Mouse (Mus musculus) telencephalon, adult 2 months (tissue): Measurements from ENCODE around the gene Plekhh3.
"Not testable (repeated sequence)": the region's sequence is repeated elsewhere in the genome, so short reads cannot be mapped to it uniquely, and the experiment has no call there.

Experiments used
- DNase-seq: peaks from one replicate; pipeline ENCODE4 v3.0.0-alpha.2; 2011; ENCODE audit warnings: low read depth, low spot score

Gene Plekhh3

DNA sequence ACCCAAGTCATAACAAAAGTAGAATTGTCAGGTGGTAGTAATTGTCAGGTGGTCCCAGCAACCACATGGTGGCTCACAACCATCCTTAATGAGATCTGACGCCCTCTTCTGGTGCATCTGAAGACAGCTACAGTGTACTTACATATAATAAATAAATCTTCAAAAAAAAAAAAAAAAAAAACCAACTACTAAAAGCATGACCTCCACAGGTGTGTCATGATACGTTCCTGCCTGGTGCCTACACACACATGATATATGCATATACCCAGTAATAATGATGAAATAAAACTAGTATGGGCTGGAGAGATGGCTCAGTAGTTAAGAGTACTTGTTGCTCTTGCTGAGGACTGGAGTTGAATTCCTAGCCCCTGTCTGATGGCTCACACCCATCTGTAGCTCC, 20.1 kb downstream of the Plekhh3 start:
- DNase-seq, result no peak

- DNase-seq, result no peak
Observed at GRCm38 (mm10) chr11:101149178-101150105, 21.7 kb downstream of the Plekhh3 start.

DNA sequence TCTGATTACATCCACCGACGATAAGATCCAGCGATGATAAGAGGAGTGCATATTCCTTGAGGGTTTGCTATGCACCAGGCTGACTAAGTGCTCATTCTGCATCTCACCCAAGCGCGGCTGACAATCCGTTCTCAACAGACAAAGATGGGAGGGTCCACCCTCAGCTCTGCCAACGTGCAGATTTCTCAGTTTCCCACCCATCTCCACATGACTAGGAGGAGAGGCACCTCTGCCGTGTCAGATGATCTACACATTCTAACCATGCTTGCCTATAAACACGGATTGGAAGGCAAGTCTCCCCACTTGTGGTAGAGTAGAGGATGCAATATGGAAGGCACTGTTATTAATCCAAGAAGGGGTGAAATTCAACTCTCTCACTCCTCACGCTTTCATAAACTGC, 22.4 kb downstream of the Plekhh3 start:
- DNase-seq, result no peak

DNA sequence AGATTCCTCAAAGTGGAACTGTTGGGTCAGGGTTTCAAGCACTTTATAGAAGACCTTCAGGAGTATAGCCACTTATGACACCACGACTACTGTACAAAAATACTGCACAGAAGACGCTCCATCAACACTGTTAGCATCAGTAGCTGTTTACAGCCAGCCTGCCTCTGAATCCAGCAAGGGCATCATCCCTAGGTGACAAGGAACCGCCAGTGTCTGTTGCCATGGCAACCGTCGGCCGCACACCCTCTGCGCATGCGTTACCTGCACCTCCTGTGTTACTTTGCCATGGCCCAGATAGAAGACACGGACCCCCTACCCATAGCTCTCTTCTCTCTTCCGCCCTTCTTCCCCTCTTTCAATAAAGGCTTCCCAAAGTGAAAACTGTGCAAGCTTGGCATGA, 24.8 kb downstream of the Plekhh3 start:
- no peak for DNase-seq

- DNase-seq, result no peak
Observed at GRCm38 (mm10) chr11:101143338-101144225, 27.6 kb downstream of the Plekhh3 start.

DNA sequence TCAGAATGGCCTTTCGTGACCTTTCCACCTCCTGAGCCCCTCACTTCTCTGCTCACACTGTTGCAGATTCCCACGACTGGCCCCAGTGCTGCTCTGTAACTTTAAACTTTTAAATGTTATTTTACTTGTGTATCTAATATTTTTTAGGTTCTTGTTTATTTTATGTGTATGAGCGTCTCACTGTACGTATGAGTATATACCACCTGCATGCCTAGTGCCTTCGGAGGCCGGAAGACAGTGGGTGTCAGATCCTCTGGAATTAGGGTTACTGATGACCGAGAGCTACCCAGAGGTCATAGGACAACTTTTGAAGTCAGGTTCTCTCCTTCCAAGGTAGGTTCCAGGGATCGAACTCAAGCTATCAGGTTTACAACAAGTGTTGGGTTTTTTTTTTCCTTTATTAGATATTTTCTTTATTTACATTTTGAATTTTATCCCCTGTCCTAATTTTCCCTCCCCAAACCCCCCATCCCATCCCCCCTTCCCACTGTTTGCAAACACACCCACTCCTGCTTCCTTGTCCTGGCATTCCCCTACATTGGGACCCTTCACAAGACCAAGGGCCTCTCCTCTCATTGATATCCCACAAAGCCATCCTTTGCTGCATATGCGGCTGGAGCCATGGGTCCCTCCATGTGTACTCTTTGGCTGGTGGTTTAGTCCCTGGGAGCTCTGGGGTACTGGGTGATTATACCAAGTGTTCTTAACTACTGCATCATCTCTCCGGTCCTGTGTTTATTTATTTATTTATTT, 28.8 kb downstream of the Plekhh3 start:
- DNase-seq, result no peak

- DNase-seq, result no peak
Observed at GRCm38 (mm10) chr11:101141088-101141487, 30.1 kb downstream of the Plekhh3 start.

- DNase-seq, result no peak
Observed at GRCm38 (mm10) chr11:101140164-101140819, 30.9 kb downstream of the Plekhh3 start.

DNA sequence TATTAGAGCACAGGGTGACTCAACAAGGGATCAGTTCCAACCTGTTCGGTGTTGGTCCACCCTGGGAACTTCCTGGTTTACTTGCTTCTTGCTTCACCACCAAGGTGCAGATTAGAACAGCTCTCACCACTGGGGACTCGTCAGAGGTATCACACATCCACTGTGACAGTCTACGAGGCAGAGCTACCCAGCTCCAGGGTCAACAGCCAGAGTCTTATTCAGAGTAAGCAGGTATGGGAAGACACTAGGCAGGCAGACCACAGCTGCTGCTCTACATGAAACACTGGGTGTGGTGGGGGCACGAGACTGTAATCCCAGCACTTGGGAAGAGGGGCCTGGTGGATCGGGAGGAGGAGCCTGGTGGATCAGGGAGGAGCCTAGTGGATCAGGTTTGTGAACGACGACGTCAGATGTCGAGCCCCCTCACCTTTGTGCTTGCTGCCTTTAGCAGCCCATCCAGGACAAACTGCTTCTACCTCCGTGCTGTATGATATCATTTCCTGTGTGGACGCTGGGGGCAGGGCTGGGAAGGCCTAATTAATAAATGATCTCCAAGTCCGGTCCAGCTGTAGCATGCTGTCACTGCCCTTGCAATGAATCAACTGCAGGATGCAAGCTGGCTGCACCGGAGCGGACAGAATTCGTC, 32.5 kb downstream of the Plekhh3 start:
- DNase-seq, result no peak

DNA sequence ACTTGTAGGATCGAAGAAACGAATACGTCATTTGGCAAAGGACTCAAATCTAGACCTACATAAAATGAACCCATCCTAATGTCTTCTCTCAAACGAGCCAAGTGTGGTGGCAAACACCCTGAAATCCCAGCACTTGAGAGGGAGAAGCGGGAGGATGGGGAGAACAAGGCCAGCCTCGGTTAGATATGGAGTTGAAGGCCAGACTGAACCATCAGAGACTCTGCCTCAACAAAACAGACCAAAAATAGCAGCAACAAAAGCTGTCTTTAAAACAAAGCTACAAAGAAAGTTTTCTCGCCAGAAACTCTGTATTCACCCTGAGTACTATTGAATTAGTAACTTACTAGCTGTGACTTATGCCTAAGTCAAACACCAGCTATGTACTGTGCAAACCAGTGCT, 34.2 kb downstream of the Plekhh3 start:
- DNase-seq, result no peak

GRCm38 (mm10) chr11:101134217-101134865, 36.8 kb downstream of the Plekhh3 start:
- no peak for DNase-seq

- no peak for DNase-seq
Observed at GRCm38 (mm10) chr11:101133037-101133436, 38.1 kb downstream of the Plekhh3 start.

DNA sequence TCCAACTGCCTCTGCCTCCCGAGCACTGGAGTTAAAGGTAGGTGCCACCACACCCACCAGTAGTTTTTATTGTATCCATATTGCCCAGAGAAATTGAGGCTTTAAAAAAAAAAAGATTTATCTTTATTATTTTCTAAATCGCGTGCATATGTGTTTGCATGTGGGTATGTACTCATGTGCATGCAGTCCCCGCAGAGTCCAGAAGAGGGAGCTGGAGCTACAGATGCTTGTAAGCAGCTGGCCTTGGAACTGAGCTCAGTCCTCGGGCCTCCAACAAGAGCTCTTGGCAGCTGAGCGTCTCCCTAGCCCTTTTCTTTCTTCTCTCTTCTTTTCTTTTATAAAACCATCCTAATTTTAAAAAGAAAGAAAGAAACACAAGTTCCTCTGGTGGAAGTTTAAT, 39.5 kb downstream of the Plekhh3 start:
- no peak for DNase-seq

DNA sequence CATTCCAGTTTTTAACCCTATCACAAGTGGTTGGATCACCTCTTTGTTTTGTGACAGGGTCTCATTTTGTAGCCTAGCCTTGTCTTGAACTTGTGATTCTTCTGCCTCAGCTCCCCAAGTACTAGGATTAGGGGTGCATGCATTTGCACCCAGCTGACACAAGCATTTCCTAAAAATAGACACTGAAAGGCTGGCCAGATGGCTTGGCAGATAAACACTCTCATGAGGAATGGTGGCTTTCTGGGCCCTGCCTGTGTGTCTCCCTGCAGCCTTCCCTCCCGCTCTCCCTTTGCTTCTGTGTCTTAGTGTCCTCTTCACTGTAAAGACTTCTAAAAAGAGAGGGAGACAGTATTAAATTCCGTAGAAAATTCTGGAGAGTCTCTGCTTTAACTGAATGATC, 40.0 kb downstream of the Plekhh3 start:
- no peak for DNase-seq

GRCm38 (mm10) chr11:101130056-101130756, 40.9 kb downstream of the Plekhh3 start:
- DNase-seq, result no peak

GRCm38 (mm10) chr11:101128996-101129577, 42.1 kb downstream of the Plekhh3 start:
- no peak for DNase-seq

DNA sequence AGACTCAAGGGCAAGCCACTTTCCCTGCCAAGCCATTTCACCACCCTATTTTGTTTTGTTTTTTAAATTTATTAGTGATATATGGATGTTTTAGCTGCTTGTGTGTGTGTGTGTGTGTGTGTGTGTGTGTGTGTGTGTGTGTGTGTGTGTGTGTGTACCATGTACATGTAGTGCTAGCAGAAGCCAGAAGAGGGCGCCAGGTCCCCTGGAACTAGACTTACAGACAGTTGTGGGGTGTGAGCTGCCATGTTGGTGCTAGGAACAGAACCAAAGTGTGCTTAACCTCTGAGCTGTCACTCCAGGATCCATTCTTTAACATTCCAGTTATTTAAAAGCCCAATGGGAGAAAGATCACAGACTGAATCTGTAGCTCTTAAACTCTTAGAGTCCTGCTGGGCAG, 44.1 kb downstream of the Plekhh3 start:
- DNase-seq, result no peak

- not testable (repeated sequence) for DNase-seq
Observed at GRCm38 (mm10) chr11:101125008-101125407, 46.1 kb downstream of the Plekhh3 start.

GRCm38 (mm10) chr11:101124494-101124893, 46.7 kb downstream of the Plekhh3 start:
- not testable (repeated sequence) for DNase-seq
